Mouse (Mus musculus): Measurements from ENCODE around the gene Fat2.

- no peak for TF ChIP-seq POLR2A (IDR thresholded peaks at IDR 0.05; ENCODE audit: borderline replicate concordance, low read depth, low read length)
- no peak for TF ChIP-seq CTCF (IDR thresholded peaks at IDR 0.05; ENCODE audit: low read depth, low read length)
These were observed 72.0 kb downstream of the Fat2 start for GRCm38 (mm10) chr11:55264318-55264717.
